Mouse (Mus musculus) kidney, embryonic 14.5 days (tissue): ENCODE data around the gene Oxct2b. TPM values are rescaled to one million over a fixed set of nuclear protein-coding genes. Genes with fewer than 3 reads are reported as not detected.
"Not testable (repeated sequence)": the region's sequence is repeated elsewhere in the genome, so short reads cannot be mapped to it uniquely, and the experiment has no call there.

Experiments used
- ATAC-seq: fragments of 200-750 bp; cut with Nextera tagmentation; 2 replicates; pipeline ENCODE4 v1.8.0; 2017; ENCODE audit warnings: moderate number of reproducible peaks, mild to moderate bottlenecking, moderate TSS enrichment, moderate library complexity; ENCODE audit not compliant: low FRiP score, low TSS enrichment
- H3K27ac ChIP-seq: fragments of 300-500 bp; sonication (generic); 2 replicates; pipeline ENCODE4 v1.5.1; 2014; ENCODE audit warnings: low read depth, mild to moderate bottlenecking, low read length, moderate library complexity, mixed read lengths
- H3K27me3 ChIP-seq: fragments of 300-500 bp; sonication (generic); 2 replicates; pipeline ENCODE4 v1.6.1; 2014; ENCODE audit warnings: mild to moderate bottlenecking, low read length; ENCODE audit not compliant: control insufficient read depth, insufficient read depth
- H3K36me3 ChIP-seq: fragments of 300-500 bp; sonication (generic); 2 replicates; pipeline ENCODE4 v1.6.1; 2014; ENCODE audit warnings: low read length, mixed read lengths; ENCODE audit not compliant: control insufficient read depth, insufficient read depth
- H3K4me1 ChIP-seq: fragments of 300-500 bp; sonication (generic); 2 replicates; pipeline ENCODE4 v1.6.1; 2014; ENCODE audit warnings: low read length, mixed read lengths; ENCODE audit not compliant: control insufficient read depth, insufficient read depth
- H3K4me2 ChIP-seq: fragments of 300-500 bp; sonication (generic); replicated peaks from 2 replicates; pipeline ENCODE4 v1.6.1; 2014; ENCODE audit warnings: low read depth, mild to moderate bottlenecking, low read length
- H3K4me3 ChIP-seq: fragments of 300-500 bp; sonication (generic); 2 replicates; pipeline ENCODE4 v1.5.1; 2014; ENCODE audit warnings: mild to moderate bottlenecking, low read length
- H3K9ac ChIP-seq: fragments of 300-500 bp; sonication (generic); 2 replicates; pipeline ENCODE4 v1.6.1; 2014; ENCODE audit warnings: low read depth, mild to moderate bottlenecking, low read length, moderate library complexity
- H3K9me3 ChIP-seq: fragments of 300-500 bp; sonication (generic); 2 replicates; pipeline ENCODE4 v1.6.1; 2016; ENCODE audit warnings: low read length; ENCODE audit not compliant: control insufficient read depth
- WGBS: fragments of 180-500 bp; shearing (Covaris S2); extraction: QIAGEN DNeasy Blood & Tissue Kit; methylation state at CpG from one replicate; pipeline ENCODE4 v1.1.7; 2014; 5-methylcytosine and 5-hydroxymethylcytosine counted together
- polyA plus RNA-seq: library from polyadenylated mRNA; unstranded; fragments of >200 nt; fragmentation: Nextera tagmentation; extraction: Ambion mirVana; gene quantifications from 2 replicates; pipeline ENCODE4 v1.2.1, GENCODE M21; 2014

The Oxct2b gene
- polyA plus RNA-seq, 1 experiment from 2014 or later, result 0.45 TPM

GRCm38 (mm10) chr4:123161251-123161650 lies 45.2 kb downstream of the Oxct2b start:
- H3K4me3 ChIP-seq, H3K27me3 ChIP-seq, ATAC-seq, H3K4me1 ChIP-seq, H3K9me3 ChIP-seq, H3K4me2 ChIP-seq, H3K27ac ChIP-seq, H3K9ac ChIP-seq, H3K36me3 ChIP-seq: not testable (repeated sequence)
- WGBS, result 45% methylated on average over 3 of the region's 3 CpGs

GRCm38 (mm10) chr4:123162305-123162917 lies 46.3 kb downstream of the Oxct2b start:
- ATAC-seq, result no peak
- H3K4me3 ChIP-seq, result no peak overlapping the region
- WGBS, result 10% methylated on average over 15 of the region's 15 CpGs

DNA sequence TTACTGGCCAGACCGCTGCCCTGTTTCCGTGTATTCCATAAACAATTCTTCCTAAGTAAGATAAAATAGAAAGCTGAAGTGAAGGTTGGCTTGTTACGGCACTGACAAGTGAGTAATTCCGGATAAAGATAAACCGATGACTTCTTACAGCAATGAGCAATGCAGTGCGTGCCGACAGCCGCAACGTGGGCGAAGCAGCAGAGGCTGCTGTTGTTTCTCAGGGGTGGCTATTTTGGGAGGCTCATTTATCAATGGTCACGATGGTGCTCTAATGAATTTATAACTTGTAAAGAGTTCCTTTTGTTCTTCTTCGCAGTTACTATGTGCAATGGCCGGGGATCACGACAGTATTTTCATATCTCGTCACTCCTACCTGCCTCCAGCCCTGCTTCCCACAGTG lies 48.1 kb downstream of the Oxct2b start:
- no peak overlapping the region for H3K27ac ChIP-seq
- H3K4me2 ChIP-seq, result no peak overlapping the region
- no peaks in the 10 kb centered on the region for H3K36me3 ChIP-seq
- H3K9me3 ChIP-seq, result 0 out of 2 replicates have a peak, but pooled peaks cover 2% of the 10 kb centered on the region
- H3K9ac ChIP-seq, result no peak overlapping the region
- no peaks in the 10 kb centered on the region for H3K27me3 ChIP-seq
- H3K4me1 ChIP-seq, result no peaks in the 10 kb centered on the region
- 60% methylated on average over 15 of the region's 15 CpGs for WGBS
- ATAC-seq, result no peak
- no peak overlapping the region for H3K4me3 ChIP-seq

More at GRCm38 (mm10) chr4:123162305-123162917, 46.3 kb downstream of the Oxct2b start:
- H3K9ac ChIP-seq, result no peak overlapping the region
- H3K36me3 ChIP-seq, result no peaks in the 10 kb centered on the region
- H3K4me1 ChIP-seq, result no peaks in the 10 kb centered on the region
- H3K27ac ChIP-seq, result no peak overlapping the region
- H3K4me2 ChIP-seq, result 0 out of 2 replicates have a peak overlapping the region, but pooled peaks have one; percentile 1
- 0 out of 2 replicates have a peak, but pooled peaks cover 2% of the 10 kb centered on the region for H3K9me3 ChIP-seq
- H3K27me3 ChIP-seq, result no peaks in the 10 kb centered on the region

Other genes starting within 250 kb of the Oxct2b start
- 45.6 and 76.7 TPM in 2 replicates for gene Cap1, start 230.2 kb upstream of the Oxct2b start, polyA plus RNA-seq
- gene Mfsd2a, start 155.1 kb upstream of the Oxct2b start, polyA plus RNA-seq, result 3.1 and 3.4 TPM in 2 replicates
- 7.9 and 13.8 TPM in 2 replicates for gene Mycl, start 120.6 kb upstream of the Oxct2b start, polyA plus RNA-seq
- 15.8 and 21.7 TPM in 2 replicates for gene Trit1, start 99.7 kb upstream of the Oxct2b start, polyA plus RNA-seq
- 0.16 and 0.41 TPM in 2 replicates for gene Bmp8b, start 11.1 kb upstream of the Oxct2b start, polyA plus RNA-seq
- 110 and 138 TPM in 2 replicates for gene Ppie, start 23.7 kb downstream of the Oxct2b start, polyA plus RNA-seq
- 0.83 and 1.0 TPM in 2 replicates for gene Hpcal4, start 67.0 kb downstream of the Oxct2b start, polyA plus RNA-seq
- 0.16 TPM in 1 of 2 replicates, not detected in the other for gene Nt5c1a, start 85.2 kb downstream of the Oxct2b start, polyA plus RNA-seq
- 25.1 and 50.2 TPM in 2 replicates for gene Heyl, start 117.3 kb downstream of the Oxct2b start, polyA plus RNA-seq
- gene Pabpc4, start 146.1 kb downstream of the Oxct2b start, polyA plus RNA-seq, result 63.9 and 82.6 TPM in 2 replicates
- not detected in 2 replicates for gene Oxct2a, start 207.4 kb downstream of the Oxct2b start, polyA plus RNA-seq
- gene Bmp8a, start 227.0 kb downstream of the Oxct2b start, polyA plus RNA-seq, result 0.20 TPM in 1 of 2 replicates, not detected in the other